Mouse (Mus musculus): ENCODE data around the gene Sprr2a2.
"Not testable (repeated sequence)": the region's sequence is repeated elsewhere in the genome, so short reads cannot be mapped to it uniquely, and the experiment has no call there.

DNA sequence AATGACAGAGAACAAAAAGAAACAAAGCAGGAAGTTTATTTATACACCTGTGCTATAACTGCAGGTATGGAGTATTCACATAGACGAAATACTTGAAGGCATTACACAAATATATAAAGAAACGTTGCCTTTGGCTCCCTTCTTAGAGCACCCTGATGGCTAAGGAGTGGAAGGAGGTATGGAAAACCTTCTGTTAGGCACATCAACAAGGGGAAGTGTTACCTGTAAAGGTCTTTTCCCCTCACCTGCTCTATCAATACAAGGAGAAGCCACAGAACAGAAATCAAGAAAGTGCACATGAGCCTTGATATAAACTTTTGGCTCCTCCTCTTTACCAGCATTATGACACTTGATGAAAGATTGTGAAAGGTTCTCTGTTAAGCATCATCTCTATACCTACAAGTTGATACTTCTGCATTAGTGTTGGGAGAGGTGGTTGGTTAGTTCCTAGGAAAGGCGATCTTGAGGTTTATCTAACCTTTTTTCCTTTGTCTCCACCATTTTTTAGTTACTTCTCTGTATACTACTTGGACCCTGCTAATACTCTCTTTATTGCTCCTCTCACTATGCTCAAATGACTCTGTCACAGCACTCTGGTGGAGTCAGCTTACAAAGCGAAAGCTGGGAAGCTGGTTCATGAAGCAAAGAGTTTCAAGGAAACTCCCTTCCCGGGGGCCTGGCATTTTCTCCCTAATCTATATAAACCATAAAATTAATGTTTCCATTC lies 20.9 kb downstream of the Sprr2a2 start:
- TF ChIP-seq POLR2A (IDR thresholded peaks at IDR 0.05; ENCODE audit: borderline replicate concordance, insufficient read depth, low read length); CTCF (IDR thresholded peaks at IDR 0.05; ENCODE audit: borderline replicate concordance, insufficient read depth, low read depth, low read length): not testable (repeated sequence)

Measured in cerebellum, adult 2 months (tissue).